Mouse (Mus musculus) B cell, adult 2 months (primary cell): ENCODE measurements around the gene Gm12185.
A peak's percentile ranks its signal among the peaks of the same experiment; 100 is the strongest.
"Not testable (repeated sequence)": the region's sequence is repeated elsewhere in the genome, so short reads cannot be mapped to it uniquely, and the experiment has no call there.

Experiments
- DNase-seq, 2 experiments: peaks; one replicate each; pipeline ENCODE4 v3.0.0; 2022

Gm12185 gene

GRCm38 (mm10) chr11:48991740-48992520 is at the start of gene Gm12185:
Gene Gm12185, minus strand, starts transcription at chr11:48992226.
- not testable (repeated sequence) for DNase-seq

- DNase-seq: not testable (repeated sequence)
These were observed 20.0 kb upstream of the Gm12185 start for GRCm38 (mm10) chr11:49012074-49012473.

GRCm38 (mm10) chr11:49006785-49007184 is 14.8 kb upstream of the Gm12185 start:
- DNase-seq: not testable (repeated sequence)

GRCm38 (mm10) chr11:49006317-49006716 is 14.3 kb upstream of the Gm12185 start:
- not testable (repeated sequence) for DNase-seq

GRCm38 (mm10) chr11:49000411-49000810 is 8.4 kb upstream of the Gm12185 start:
- DNase-seq: not testable (repeated sequence)

- not testable (repeated sequence) for DNase-seq
These were observed 2.0 kb upstream of the Gm12185 start, which contains the start of gene Tgtp1 for GRCm38 (mm10) chr11:48994018-48994417. Gene Tgtp1, minus strand, starts transcription at chr11:48994172.

GRCm38 (mm10) chr11:48993296-48993695 is 1.3 kb upstream of the Gm12185 start:
- DNase-seq: not testable (repeated sequence)

GRCm38 (mm10) chr11:48989981-48990380 is 2.0 kb downstream of the Gm12185 start:
- not testable (repeated sequence) for DNase-seq

GRCm38 (mm10) chr11:48988219-48988618 is 3.8 kb downstream of the Gm12185 start:
- peak; percentile 35 to 41 for DNase-seq

- not testable (repeated sequence) for DNase-seq
These were observed 9.2 kb downstream of the Gm12185 start for GRCm38 (mm10) chr11:48982848-48983247.

GRCm38 (mm10) chr11:48980052-48980451 is 12.0 kb downstream of the Gm12185 start:
- not testable (repeated sequence) for DNase-seq

GRCm38 (mm10) chr11:48979251-48979650 is 12.8 kb downstream of the Gm12185 start, which contains the start of gene 9930111J21Rik1:
Gene 9930111J21Rik1, minus strand, starts transcription at chr11:48979398.
- not testable (repeated sequence) for DNase-seq

GRCm38 (mm10) chr11:48978240-48978939 is 13.6 kb downstream of the Gm12185 start, which contains the start of gene Olfr56:
Gene Olfr56, plus strand, starts transcription at chr11:48978889.
- DNase-seq: not testable (repeated sequence)

GRCm38 (mm10) chr11:48974686-48975085 is 17.3 kb downstream of the Gm12185 start:
- DNase-seq: not testable (repeated sequence)

GRCm38 (mm10) chr11:48946090-48946489 is 45.9 kb downstream of the Gm12185 start, which contains the start of gene Psme2b:
Gene Psme2b, minus strand, starts transcription at chr11:48946190.
- DNase-seq: not testable (repeated sequence)

- DNase-seq: not testable (repeated sequence)
These were observed 52.7 kb downstream of the Gm12185 start for GRCm38 (mm10) chr11:48939286-48939685.

- not testable (repeated sequence) for DNase-seq
These were observed 56.7 kb downstream of the Gm12185 start for GRCm38 (mm10) chr11:48935291-48935690.

GRCm38 (mm10) chr11:48933923-48934322 is 58.1 kb downstream of the Gm12185 start:
- not testable (repeated sequence) for DNase-seq

GRCm38 (mm10) chr11:48933422-48933821 is 58.6 kb downstream of the Gm12185 start:
- not testable (repeated sequence) for DNase-seq

GRCm38 (mm10) chr11:48928068-48928467 is 64.0 kb downstream of the Gm12185 start:
- DNase-seq: not testable (repeated sequence)

GRCm38 (mm10) chr11:48926437-48926836 is 65.6 kb downstream of the Gm12185 start:
- DNase-seq: not testable (repeated sequence)

- DNase-seq: not testable (repeated sequence)
These were observed 68.2 kb downstream of the Gm12185 start for GRCm38 (mm10) chr11:48923818-48924217.

GRCm38 (mm10) chr11:48918380-48918779 is 73.6 kb downstream of the Gm12185 start:
- no peak for DNase-seq
